Mouse (Mus musculus) activated CD4-positive, CD25-positive, alpha-beta regulatory T cell, adult 9 weeks (primary cell): ENCODE results near the gene Vmn1r125. TPM values are rescaled to one million over a fixed set of nuclear protein-coding genes. Genes with fewer than 3 reads are reported as not detected.

Source experiments
- polyA plus RNA-seq: library from polyadenylated mRNA; unstranded; fragments of 100-300 nt; shearing (Covaris generic); gene quantifications from one replicate; pipeline ENCODE4 v1.2.1, GENCODE M21; 2017

The Vmn1r125 gene
- not detected for polyA plus RNA-seq

DNA sequence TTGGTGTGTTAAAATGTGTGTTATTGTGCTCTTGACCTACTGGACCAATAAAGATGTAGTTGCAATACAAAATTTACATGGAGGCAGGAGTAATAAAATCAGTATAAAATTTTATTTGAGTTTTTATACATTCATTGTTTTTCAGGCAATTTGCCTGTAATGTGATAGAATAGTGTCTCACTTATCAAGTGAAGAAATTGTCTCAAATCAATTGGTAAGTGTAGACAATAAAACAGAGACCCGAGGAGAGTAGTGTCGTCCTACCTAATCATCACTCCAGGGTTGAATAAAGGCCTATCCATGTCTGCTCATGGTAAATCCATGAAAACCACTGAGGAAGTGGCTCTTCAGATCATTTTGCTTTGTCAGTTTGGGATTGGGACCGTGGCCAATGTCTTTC, at the start of gene Vmn1r125:
TSS of gene Vmn1r125 (plus strand) at position 301 of the 400 bp plus-strand sequence.

DNA sequence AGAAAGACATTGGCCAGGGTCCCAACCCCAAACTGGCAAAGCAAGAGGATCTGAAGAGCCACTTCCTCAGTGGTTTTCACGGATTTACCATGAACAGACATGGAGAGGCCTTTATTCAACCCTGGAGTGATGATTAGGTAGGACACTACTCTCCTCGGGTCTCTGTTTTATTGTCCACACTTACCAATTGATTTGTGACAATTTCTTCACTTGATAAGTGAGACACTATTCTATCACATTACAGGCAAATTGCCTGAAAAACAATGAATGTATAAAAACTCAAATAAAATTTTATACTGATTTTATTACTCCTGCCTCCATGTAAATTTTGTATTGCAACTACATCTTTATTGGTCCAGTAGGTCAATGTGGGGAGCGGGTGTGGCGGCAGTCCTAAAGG, 11.5 kb upstream of the Vmn1r125 start, which contains the start of gene Vmn1r124:
TSS of gene Vmn1r124 (minus strand) at position 101 of the 400 bp plus-strand sequence.

DNA sequence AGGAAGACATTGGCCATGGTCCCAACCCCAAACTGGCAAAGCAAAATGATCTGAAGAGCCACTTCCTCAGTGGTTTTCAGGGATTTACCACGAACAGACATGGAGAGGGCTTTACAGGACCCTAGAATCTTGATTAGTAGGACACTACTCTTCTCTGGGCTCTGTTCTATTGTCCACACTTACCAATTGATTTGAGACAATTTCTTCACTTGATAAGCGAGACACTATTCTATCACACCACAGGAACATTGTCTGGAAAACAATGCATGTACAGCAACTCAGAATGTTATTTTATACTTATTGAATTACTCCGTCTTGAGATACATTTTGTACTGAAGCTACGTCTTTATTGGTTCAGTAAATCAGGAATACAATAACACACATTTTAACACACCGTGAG, 29.4 kb downstream of the Vmn1r125 start, which contains the start of gene Vmn1r126:
TSS of gene Vmn1r126 (minus strand) at position 101 of the 400 bp plus-strand sequence.

DNA sequence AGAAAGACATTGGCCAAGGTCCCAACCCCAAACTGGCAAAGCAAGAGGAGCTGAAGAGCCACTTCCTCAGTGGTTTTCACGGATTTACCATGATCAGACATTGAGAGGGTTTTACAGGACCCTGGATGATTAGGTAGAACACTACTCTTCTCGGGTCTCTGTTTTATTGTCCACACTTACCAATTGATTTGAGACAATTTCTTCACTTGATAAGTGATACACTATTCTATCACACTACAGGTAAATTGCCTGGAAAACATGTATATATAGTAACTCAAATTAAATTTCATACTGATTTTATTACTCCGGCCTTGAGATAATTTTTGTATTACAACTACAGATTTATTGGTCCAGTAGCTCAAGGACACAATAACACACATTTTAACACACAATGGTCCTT, 47.8 kb downstream of the Vmn1r125 start, which contains the start of gene Vmn1r127:
TSS of gene Vmn1r127 (minus strand) at position 101 of the 400 bp plus-strand sequence.

Other genes starting within 250 kb of the Vmn1r125 start
- gene Vmn1r120, start 218.4 kb upstream of the Vmn1r125 start, polyA plus RNA-seq = not detected
- not detected for gene Vmn1r121, start 173.7 kb upstream of the Vmn1r125 start, polyA plus RNA-seq
- not detected for gene Vmn1r122, start 138.1 kb upstream of the Vmn1r125 start, polyA plus RNA-seq
- not detected for gene Vmn1r123, start 110.0 kb upstream of the Vmn1r125 start, polyA plus RNA-seq
- not detected for gene Gm5157, start 81.8 kb upstream of the Vmn1r125 start, polyA plus RNA-seq
- not detected for gene Vmn1r124, start 11.6 kb upstream of the Vmn1r125 start, polyA plus RNA-seq
- not detected for gene Vmn1r126, start 29.3 kb downstream of the Vmn1r125 start, polyA plus RNA-seq
- not detected for gene Vmn1r127, start 47.7 kb downstream of the Vmn1r125 start, polyA plus RNA-seq
- not detected for gene Vmn1r128, start 77.2 kb downstream of the Vmn1r125 start, polyA plus RNA-seq
- not detected for gene Vmn1r129, start 89.1 kb downstream of the Vmn1r125 start, polyA plus RNA-seq
- gene Gm6882, start 160.6 kb downstream of the Vmn1r125 start, polyA plus RNA-seq = not detected
- gene Vmn1r130, start 239.6 kb downstream of the Vmn1r125 start, polyA plus RNA-seq = not detected